Mouse (Mus musculus): ENCODE measurements around the gene Pphln1. TPM values are rescaled to one million over a fixed set of nuclear protein-coding genes. Genes with fewer than 3 reads are reported as not detected.
A peak's percentile ranks its signal among the peaks of the same experiment; 100 is the strongest.

The Pphln1 gene
- total RNA-seq, 1 experiment = 34.9 TPM

GRCm38 (mm10) chr15:93494700-93495099 is 96.5 kb downstream of the Pphln1 start:
- no peak for DNase-seq (ENCODE audit: low read depth, low spot score)
- H3K9me3 ChIP-seq (ENCODE audit: control insufficient read depth, insufficient read depth, low read depth, low read length) = no peaks in the 10 kb centered on the region
- in situ Hi-C loops (cut with MboI; ENCODE audit: low sequenced_read_pairs in 2 of 2, unreplicated experiment in 2 of 2) = no loop called here
- no peak overlapping the region for H3K9ac ChIP-seq (ENCODE audit: insufficient read depth, low read depth, low read length, poor library complexity, severe bottlenecking)
- H3K36me3 ChIP-seq (ENCODE audit: control insufficient read depth, insufficient read depth, low read length, poor library complexity, severe bottlenecking) = peaks cover 5% of the 10 kb centered on the region; the same call in 1 of the 2 replicates
- H3K27ac ChIP-seq (ENCODE audit: insufficient read depth, low read depth, low read length, poor library complexity, severe bottlenecking) = no peak overlapping the region; the same call in 1 of the 2 replicates
- H3K4me3 ChIP-seq (ENCODE audit: insufficient read depth in 1 of 2, low read depth in 1 of 2, low read length in 2 of 2, poor library complexity in 1 of 2, severe bottlenecking in 1 of 2) = no peak overlapping the region
- TF ChIP-seq MAFK (IDR thresholded peaks at IDR 0.05; ENCODE audit: insufficient read depth, low read depth, low read length) (no peak), CHD2 (IDR thresholded peaks at IDR 0.05; ENCODE audit: low read depth, low read length) (no peak), HCFC1 (IDR thresholded peaks at IDR 0.05; ENCODE audit: borderline replicate concordance, insufficient read depth, low read length) (no peak), ZC3H11A (IDR thresholded peaks at IDR 0.05; ENCODE audit: borderline replicate concordance, low read depth, low read length) (no peak), ZNF384 (IDR thresholded peaks at IDR 0.05; ENCODE audit: low read depth, low read length) (no peak)
- 0 out of 4 replicates have a peak, but pooled peaks cover 1 to 4% of the 10 kb centered on the region in 2 experiments for H3K4me1 ChIP-seq (ENCODE audit: control insufficient read depth in 2 of 2, insufficient read depth in 2 of 2, low read length in 2 of 2, poor library complexity in 1 of 2)

DNA sequence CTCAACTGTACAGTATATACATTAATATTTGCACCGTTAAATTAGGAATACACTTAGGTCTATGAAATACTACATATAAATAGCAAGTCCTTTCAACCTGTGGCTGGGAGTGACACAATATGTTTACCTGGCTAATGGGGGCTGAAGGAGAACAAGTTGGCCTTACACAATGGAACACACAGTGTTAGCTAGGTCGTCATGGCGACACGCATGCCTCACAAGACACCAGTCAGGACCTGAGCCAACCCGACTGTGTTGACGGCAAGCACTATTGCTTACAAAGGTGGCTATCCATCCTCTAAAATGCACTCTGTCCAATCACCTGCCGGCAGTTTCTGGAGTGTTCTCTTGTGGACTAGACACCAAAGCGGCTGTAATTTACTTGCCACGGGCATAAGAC is 101.7 kb downstream of the Pphln1 start:
- no peak for TF ChIP-seq ZC3H11A (IDR thresholded peaks at IDR 0.05; ENCODE audit: borderline replicate concordance, low read depth, low read length)
- no peak for TF ChIP-seq ZNF384 (IDR thresholded peaks at IDR 0.05; ENCODE audit: low read depth, low read length)
- no peak for TF ChIP-seq HCFC1 (IDR thresholded peaks at IDR 0.05; ENCODE audit: borderline replicate concordance, insufficient read depth, low read length)
- TF ChIP-seq MAFK (IDR thresholded peaks at IDR 0.05; ENCODE audit: insufficient read depth, low read depth, low read length) = no peak
- no peak for TF ChIP-seq CHD2 (IDR thresholded peaks at IDR 0.05; ENCODE audit: low read depth, low read length)
- H3K4me3 ChIP-seq (ENCODE audit: insufficient read depth in 1 of 2, low read depth in 1 of 2, low read length in 2 of 2, poor library complexity in 1 of 2, severe bottlenecking in 1 of 2) = no peak overlapping the region
- peaks cover 0 to 6% of the 10 kb centered on the region in 2 experiments; a peak in 2 of 4 replicates for H3K4me1 ChIP-seq (ENCODE audit: control insufficient read depth in 2 of 2, insufficient read depth in 2 of 2, low read length in 2 of 2, poor library complexity in 1 of 2)
- H3K27ac ChIP-seq (ENCODE audit: insufficient read depth, low read depth, low read length, poor library complexity, severe bottlenecking) = no peak overlapping the region
- no peak overlapping the region for H3K9ac ChIP-seq (ENCODE audit: insufficient read depth, low read depth, low read length, poor library complexity, severe bottlenecking)
- DNase-seq (ENCODE audit: low read depth, low spot score) = no peak
- H3K36me3 ChIP-seq (ENCODE audit: control insufficient read depth, insufficient read depth, low read length, poor library complexity, severe bottlenecking) = peaks cover 2% of the 10 kb centered on the region; the same call in 1 of the 2 replicates
- H3K9me3 ChIP-seq (ENCODE audit: control insufficient read depth, insufficient read depth, low read depth, low read length) = no peaks in the 10 kb centered on the region
- in situ Hi-C loops (cut with MboI; ENCODE audit: low sequenced_read_pairs in 2 of 2, unreplicated experiment in 2 of 2) = no loop called here

DNA sequence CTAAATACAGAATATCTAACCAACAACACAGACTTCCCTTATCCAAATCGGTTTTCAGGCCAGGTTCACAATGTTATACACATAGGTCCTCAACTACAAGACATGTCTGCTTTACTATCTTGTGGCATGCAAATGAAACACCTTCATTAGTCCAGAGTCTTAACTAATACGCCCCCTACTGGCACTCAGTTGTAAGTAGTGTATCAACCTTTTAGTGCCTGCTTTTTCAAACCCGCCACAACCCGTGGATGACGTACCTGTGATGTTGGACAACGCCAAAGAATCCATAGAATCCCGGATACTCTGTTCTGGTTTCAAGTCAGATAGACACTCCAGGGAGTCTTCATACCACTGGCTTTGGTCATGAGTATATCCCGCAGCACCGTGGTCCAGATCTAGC is 104.6 kb downstream of the Pphln1 start:
- no peak for DNase-seq (ENCODE audit: low read depth, low spot score)
- peaks cover 4% of the 10 kb centered on the region; the same call in 1 of the 2 replicates for H3K36me3 ChIP-seq (ENCODE audit: control insufficient read depth, insufficient read depth, low read length, poor library complexity, severe bottlenecking)
- peak overlapping the region; percentile 73 for H3K9ac ChIP-seq (ENCODE audit: insufficient read depth, low read depth, low read length, poor library complexity, severe bottlenecking)
- peak overlapping the region; percentile 58 to 67 for H3K4me3 ChIP-seq (ENCODE audit: insufficient read depth in 1 of 2, low read depth in 1 of 2, low read length in 2 of 2, poor library complexity in 1 of 2, severe bottlenecking in 1 of 2)
- peaks cover 0 to 6% of the 10 kb centered on the region in 2 experiments; a peak in 2 of 4 replicates for H3K4me1 ChIP-seq (ENCODE audit: control insufficient read depth in 2 of 2, insufficient read depth in 2 of 2, low read length in 2 of 2, poor library complexity in 1 of 2)
- no peak overlapping the region for H3K27ac ChIP-seq (ENCODE audit: insufficient read depth, low read depth, low read length, poor library complexity, severe bottlenecking)
- H3K9me3 ChIP-seq (ENCODE audit: control insufficient read depth, insufficient read depth, low read depth, low read length) = no peaks in the 10 kb centered on the region
- TF ChIP-seq MAFK (IDR thresholded peaks at IDR 0.05; ENCODE audit: insufficient read depth, low read depth, low read length) (no peak), CHD2 (IDR thresholded peaks at IDR 0.05; ENCODE audit: low read depth, low read length) (no peak), ZC3H11A (IDR thresholded peaks at IDR 0.05; ENCODE audit: borderline replicate concordance, low read depth, low read length) (no peak), HCFC1 (IDR thresholded peaks at IDR 0.05; ENCODE audit: borderline replicate concordance, insufficient read depth, low read length) (no peak), ZNF384 (IDR thresholded peaks at IDR 0.05; ENCODE audit: low read depth, low read length) (no peak)
- in situ Hi-C loops (cut with MboI; ENCODE audit: low sequenced_read_pairs in 2 of 2, unreplicated experiment in 2 of 2) = no loop called here

- H3K9ac ChIP-seq (ENCODE audit: insufficient read depth, low read depth, low read length, poor library complexity, severe bottlenecking) = peak overlapping the region; percentile 73
- TF ChIP-seq ZC3H11A (IDR thresholded peaks at IDR 0.05; ENCODE audit: borderline replicate concordance, low read depth, low read length) = no peak
- no peak for TF ChIP-seq CHD2 (IDR thresholded peaks at IDR 0.05; ENCODE audit: low read depth, low read length)
- TF ChIP-seq MAFK (IDR thresholded peaks at IDR 0.05; ENCODE audit: insufficient read depth, low read depth, low read length) = no peak
- TF ChIP-seq ZNF384 (IDR thresholded peaks at IDR 0.05; ENCODE audit: low read depth, low read length) = no peak
- TF ChIP-seq HCFC1 (IDR thresholded peaks at IDR 0.05; ENCODE audit: borderline replicate concordance, insufficient read depth, low read length) = no peak
Observed at GRCm38 (mm10) chr15:93503201-93503745, 105.1 kb downstream of the Pphln1 start.

More at GRCm38 (mm10) chr15:93503201-93503745, 105.1 kb downstream of the Pphln1 start:
- H3K4me3 ChIP-seq (ENCODE audit: insufficient read depth in 1 of 2, low read depth in 1 of 2, low read length in 2 of 2, poor library complexity in 1 of 2, severe bottlenecking in 1 of 2) = peak overlapping the region; percentile 58 to 67
- no peak for DNase-seq (ENCODE audit: low read depth, low spot score)
- peaks cover 0 to 6% of the 10 kb centered on the region in 2 experiments; a peak in 2 of 4 replicates for H3K4me1 ChIP-seq (ENCODE audit: control insufficient read depth in 2 of 2, insufficient read depth in 2 of 2, low read length in 2 of 2, poor library complexity in 1 of 2)
- no peaks in the 10 kb centered on the region for H3K9me3 ChIP-seq (ENCODE audit: control insufficient read depth, insufficient read depth, low read depth, low read length)
- no peak overlapping the region; the same call in 1 of the 2 replicates for H3K27ac ChIP-seq (ENCODE audit: insufficient read depth, low read depth, low read length, poor library complexity, severe bottlenecking)
- in situ Hi-C loops (cut with MboI; ENCODE audit: low sequenced_read_pairs in 2 of 2, unreplicated experiment in 2 of 2) = no loop called here
- H3K36me3 ChIP-seq (ENCODE audit: control insufficient read depth, insufficient read depth, low read length, poor library complexity, severe bottlenecking) = peaks cover 4% of the 10 kb centered on the region; the same call in 1 of the 2 replicates
